Mouse (Mus musculus) midbrain, embryonic 10.5 days (tissue): ENCODE measurements around the gene Angptl6. TPM values are rescaled to one million over a fixed set of nuclear protein-coding genes. Genes with fewer than 3 reads are reported as not detected.
"Not testable (repeated sequence)": the region's sequence is repeated elsewhere in the genome, so short reads cannot be mapped to it uniquely, and the experiment has no call there.

Source experiments
- DNase-seq: peaks from one replicate; pipeline ENCODE4 v3.0.0-alpha.2; 2017; ENCODE audit warnings: low spot score
- H3K27ac ChIP-seq: fragments of 300-500 bp; sonication (generic); replicated peaks from 2 replicates; pipeline ENCODE4 v1.5.1; 2016; ENCODE audit warnings: mild to moderate bottlenecking
- H3K27me3 ChIP-seq: fragments of 300-500 bp; sonication (generic); 2 replicates; pipeline ENCODE4 v1.6.1; 2016; ENCODE audit warnings: low read depth, mild to moderate bottlenecking; ENCODE audit not compliant: poor library complexity, severe bottlenecking
- H3K36me3 ChIP-seq: fragments of 300-500 bp; sonication (generic); 2 replicates; pipeline ENCODE4 v1.6.1; 2016; ENCODE audit warnings: mild to moderate bottlenecking, moderate library complexity
- H3K4me1 ChIP-seq: fragments of 300-500 bp; sonication (generic); 2 replicates; pipeline ENCODE4 v1.6.1; 2016
- H3K4me3 ChIP-seq: fragments of 300-500 bp; sonication (generic); 2 replicates; pipeline ENCODE4 v1.5.1; 2016; ENCODE audit warnings: mild to moderate bottlenecking, moderate library complexity
- H3K9me3 ChIP-seq: fragments of 300-500 bp; sonication (generic); replicated peaks from 2 replicates; pipeline ENCODE4 v1.6.1; 2016; ENCODE audit warnings: mild to moderate bottlenecking
- WGBS: fragments of 180-500 bp; shearing (Covaris S2); methylation state at CpG from one replicate; pipeline ENCODE4 v1.1.7; 2016; 5-methylcytosine and 5-hydroxymethylcytosine counted together
- polyA plus RNA-seq: library from polyadenylated mRNA; unstranded; fragments of >200 nt; fragmentation: Nextera tagmentation; extraction: Ambion mirVana; gene quantifications from 2 replicates; pipeline ENCODE4 v1.2.1, GENCODE M21; 2016

Gene Angptl6
- polyA plus RNA-seq, 1 experiment from 2014 or later: 5.5 TPM

- no peaks in the 10 kb centered on the region for H3K9me3 ChIP-seq
- no peak overlapping the region for H3K27ac ChIP-seq
- no peak overlapping the region for H3K4me3 ChIP-seq
- no peak for DNase-seq
- 88% methylated on average over 2 of the region's 2 CpGs for WGBS
- H3K27me3 ChIP-seq: no peaks in the 10 kb centered on the region
- no peaks in the 10 kb centered on the region for H3K4me1 ChIP-seq
- no peaks in the 10 kb centered on the region for H3K36me3 ChIP-seq
These were observed 29.3 kb downstream of the Angptl6 start for GRCm38 (mm10) chr9:20850179-20850578.

- DNase-seq: no peak
- 40% methylated on average over 2 of the region's 2 CpGs for WGBS
- H3K4me1 ChIP-seq: peaks cover 7% of the 10 kb centered on the region; the same call in 1 of the 2 replicates
- no peaks in the 10 kb centered on the region for H3K36me3 ChIP-seq
- no peaks in the 10 kb centered on the region for H3K27me3 ChIP-seq
- H3K4me3 ChIP-seq: no peak overlapping the region
- H3K9me3 ChIP-seq: no peaks in the 10 kb centered on the region
- H3K27ac ChIP-seq: no peak overlapping the region
These were observed 36.9 kb downstream of the Angptl6 start for GRCm38 (mm10) chr9:20842670-20843069.

GRCm38 (mm10) chr9:20842211-20842610 lies 37.3 kb downstream of the Angptl6 start:
- H3K4me3 ChIP-seq: no peak overlapping the region
- H3K4me1 ChIP-seq: peaks cover 7% of the 10 kb centered on the region; the same call in 1 of the 2 replicates
- no peaks in the 10 kb centered on the region for H3K27me3 ChIP-seq
- DNase-seq: no peak
- H3K27ac ChIP-seq: no peak overlapping the region
- WGBS: 71% methylated on average over 4 of the region's 4 CpGs
- H3K36me3 ChIP-seq: no peaks in the 10 kb centered on the region
- H3K9me3 ChIP-seq: no peaks in the 10 kb centered on the region

GRCm38 (mm10) chr9:20838931-20839330 lies 40.6 kb downstream of the Angptl6 start:
- DNase-seq: no peak
- H3K27ac ChIP-seq: no peak overlapping the region
- H3K36me3 ChIP-seq: no peaks in the 10 kb centered on the region
- no peak overlapping the region for H3K4me3 ChIP-seq
- 46% methylated on average over 6 of the region's 6 CpGs for WGBS
- peaks cover 7% of the 10 kb centered on the region; the same call in 1 of the 2 replicates for H3K4me1 ChIP-seq
- no peaks in the 10 kb centered on the region for H3K27me3 ChIP-seq
- H3K9me3 ChIP-seq: no peaks in the 10 kb centered on the region

- no peaks in the 10 kb centered on the region for H3K36me3 ChIP-seq
- 91% methylated on average over 9 of the region's 9 CpGs for WGBS
- no peaks in the 10 kb centered on the region for H3K27me3 ChIP-seq
- no peak for DNase-seq
- no peak overlapping the region for H3K27ac ChIP-seq
- no peak overlapping the region for H3K4me3 ChIP-seq
- no peaks in the 10 kb centered on the region for H3K9me3 ChIP-seq
- H3K4me1 ChIP-seq: peaks cover 7% of the 10 kb centered on the region; the same call in 1 of the 2 replicates
These were observed 42.2 kb downstream of the Angptl6 start for GRCm38 (mm10) chr9:20837184-20837947.

GRCm38 (mm10) chr9:20835431-20835954 lies 44.0 kb downstream of the Angptl6 start:
- WGBS: 88% methylated on average over 11 of the region's 11 CpGs
- H3K27me3 ChIP-seq, H3K4me3 ChIP-seq, H3K36me3 ChIP-seq, DNase-seq, H3K27ac ChIP-seq, H3K9me3 ChIP-seq: not testable (repeated sequence)
- peaks cover 11% of the 10 kb centered on the region for H3K4me1 ChIP-seq

GRCm38 (mm10) chr9:20834881-20835280 lies 44.6 kb downstream of the Angptl6 start:
- H3K9me3 ChIP-seq: no peaks in the 10 kb centered on the region
- H3K4me1 ChIP-seq: peaks cover 12% of the 10 kb centered on the region
- no peaks in the 10 kb centered on the region for H3K36me3 ChIP-seq
- 82% methylated on average over 1 of the region's 1 CpGs for WGBS
- peaks cover 9% of the 10 kb centered on the region for H3K27me3 ChIP-seq
- DNase-seq: no peak
- no peak overlapping the region for H3K27ac ChIP-seq
- no peak overlapping the region for H3K4me3 ChIP-seq

GRCm38 (mm10) chr9:20830901-20831643 lies 48.5 kb downstream of the Angptl6 start:
- H3K4me3 ChIP-seq: 0 out of 2 replicates have a peak overlapping the region, but pooled peaks have one; percentile 12
- peak overlapping the region; percentile 68 for H3K27ac ChIP-seq
- DNase-seq: peak; percentile 92
- no peaks in the 10 kb centered on the region for H3K9me3 ChIP-seq
- H3K27me3 ChIP-seq: peaks cover 16% of the 10 kb centered on the region
- peaks cover 6% of the 10 kb centered on the region for H3K4me1 ChIP-seq
- 16% methylated on average over 19 of the region's 19 CpGs for WGBS
- H3K36me3 ChIP-seq: no peaks in the 10 kb centered on the region

GRCm38 (mm10) chr9:20828127-20828526 lies 51.4 kb downstream of the Angptl6 start:
- H3K36me3 ChIP-seq: no peaks in the 10 kb centered on the region
- WGBS: 87% methylated on average over 1 of the region's 1 CpGs
- no peak for DNase-seq
- no peak overlapping the region for H3K27ac ChIP-seq
- no peaks in the 10 kb centered on the region for H3K9me3 ChIP-seq
- H3K4me1 ChIP-seq: peaks cover 6% of the 10 kb centered on the region
- no peak overlapping the region for H3K4me3 ChIP-seq
- peaks cover 16% of the 10 kb centered on the region for H3K27me3 ChIP-seq

- Histone ChIP-seq H3K4me3 (no peak overlapping the region), H3K36me3 (no peaks in the 10 kb centered on the region)
These were observed 53.7 kb downstream of the Angptl6 start for GRCm38 (mm10) chr9:20825781-20826180.

More at GRCm38 (mm10) chr9:20825781-20826180, 53.7 kb downstream of the Angptl6 start:
- Histone ChIP-seq H3K4me1 (peaks cover 4% of the 10 kb centered on the region), H3K27me3 (peaks cover 15% of the 10 kb centered on the region), H3K9me3 (no peaks in the 10 kb centered on the region; the same call in 1 of the 2 replicates), H3K27ac (no peak overlapping the region)
- 75% methylated on average over 5 of the region's 5 CpGs for WGBS
- DNase-seq: no peak
